Mouse (Mus musculus): Measurements from ENCODE around the gene Cyp2a5.
"Not testable (repeated sequence)": the region's sequence is repeated elsewhere in the genome, so short reads cannot be mapped to it uniquely, and the experiment has no call there.

The Cyp2a5 gene

GRCm38 (mm10) chr7:26835059-26835458, at the start of gene Cyp2a5:
Cyp2a5 (plus strand) TSS chr7:26835305.
- DNase-seq (ENCODE audit: low spot score) = not testable (repeated sequence)

DNA sequence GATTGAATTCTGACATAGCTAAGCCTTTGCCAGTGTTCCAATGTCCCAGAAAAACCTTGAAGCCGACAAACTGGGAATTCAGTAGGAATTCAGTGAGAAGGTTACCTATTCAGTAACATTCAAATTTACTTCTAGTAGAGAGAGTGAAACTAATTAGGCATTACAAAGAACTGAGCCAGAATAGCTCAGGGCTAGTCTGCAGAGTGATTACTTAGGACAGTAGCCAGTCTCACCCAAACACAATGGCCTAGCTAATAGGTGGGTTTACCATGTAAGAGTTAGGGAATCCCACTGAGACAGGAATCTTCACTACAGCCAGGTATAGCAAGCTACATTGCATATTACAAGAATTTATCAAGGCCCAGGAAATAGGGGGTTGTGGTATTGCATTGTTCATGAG, 49.1 kb upstream of the Cyp2a5 start:
- DNase-seq (ENCODE audit: low spot score) = not testable (repeated sequence)

GRCm38 (mm10) chr7:26789984-26790383, 45.1 kb upstream of the Cyp2a5 start:
- no peak for DNase-seq (ENCODE audit: low spot score)

DNA sequence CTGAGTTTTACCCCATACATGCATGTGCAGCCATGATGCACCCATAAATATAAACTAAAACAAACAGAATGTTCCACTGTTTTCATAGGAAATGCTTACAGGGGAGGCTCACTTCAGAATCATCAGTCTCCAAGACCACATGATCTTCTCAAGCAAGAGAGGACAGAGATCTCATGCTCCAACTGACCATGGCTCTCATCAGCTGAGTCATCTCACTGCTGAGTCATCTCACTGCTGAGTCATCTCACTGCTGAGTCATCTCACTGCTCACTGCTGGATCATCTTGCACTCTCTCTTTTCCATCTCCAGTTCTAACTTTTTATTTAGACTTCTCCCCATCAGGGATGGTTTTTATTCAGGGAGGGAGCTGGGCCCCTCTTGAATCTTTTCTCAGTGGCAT, 35.0 kb upstream of the Cyp2a5 start:
- DNase-seq (ENCODE audit: low spot score) = peak; percentile 2

DNA sequence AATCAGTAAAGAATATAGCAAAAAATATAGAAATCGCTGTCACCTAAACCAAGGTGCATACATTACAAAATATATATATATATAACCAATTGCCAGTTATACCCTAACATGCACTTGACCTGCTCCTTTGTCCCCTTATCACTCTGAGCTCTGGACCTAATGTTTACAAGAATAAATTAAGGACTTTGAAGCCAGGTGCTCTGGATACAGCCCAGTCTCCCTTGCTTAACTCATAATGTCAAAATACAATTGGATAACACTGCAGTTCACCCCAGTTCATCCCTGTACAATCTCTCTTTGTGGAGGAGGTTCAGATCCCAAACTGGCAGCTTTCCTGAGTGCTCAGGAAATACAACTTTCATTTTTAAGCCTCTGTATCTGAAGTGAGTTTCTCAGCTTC, 34.1 kb upstream of the Cyp2a5 start:
- no peak for DNase-seq (ENCODE audit: low spot score)

DNA sequence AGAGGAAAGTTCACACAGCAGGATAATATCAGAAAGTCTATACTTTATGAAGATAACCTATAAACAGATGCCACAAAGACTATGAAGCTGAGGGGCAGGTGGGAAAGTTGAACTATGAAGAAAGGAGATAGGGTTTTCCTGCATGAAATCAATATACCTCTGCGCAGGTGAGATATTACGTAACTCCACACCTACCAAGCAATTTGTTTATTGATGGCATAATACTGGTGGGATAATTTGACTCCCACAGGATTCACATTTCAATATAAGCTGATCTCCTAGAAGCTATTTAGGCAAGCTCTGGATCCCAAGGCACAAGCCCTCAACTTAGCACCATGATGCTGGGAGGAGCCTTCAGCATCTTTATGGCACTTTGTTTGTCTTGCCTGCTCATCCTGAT, 26.5 kb upstream of the Cyp2a5 start, which contains the start of gene Cyp2g1:
Cyp2g1 (plus strand) TSS at position 301 of the 400 bp plus-strand sequence.
- DNase-seq (ENCODE audit: low spot score) = no peak

- DNase-seq (ENCODE audit: low spot score) = not testable (repeated sequence)
Observed at GRCm38 (mm10) chr7:26831556-26832292, 3.4 kb upstream of the Cyp2a5 start.

GRCm38 (mm10) chr7:26832668-26833067, 2.4 kb upstream of the Cyp2a5 start:
- DNase-seq (ENCODE audit: low spot score) = not testable (repeated sequence)

DNA sequence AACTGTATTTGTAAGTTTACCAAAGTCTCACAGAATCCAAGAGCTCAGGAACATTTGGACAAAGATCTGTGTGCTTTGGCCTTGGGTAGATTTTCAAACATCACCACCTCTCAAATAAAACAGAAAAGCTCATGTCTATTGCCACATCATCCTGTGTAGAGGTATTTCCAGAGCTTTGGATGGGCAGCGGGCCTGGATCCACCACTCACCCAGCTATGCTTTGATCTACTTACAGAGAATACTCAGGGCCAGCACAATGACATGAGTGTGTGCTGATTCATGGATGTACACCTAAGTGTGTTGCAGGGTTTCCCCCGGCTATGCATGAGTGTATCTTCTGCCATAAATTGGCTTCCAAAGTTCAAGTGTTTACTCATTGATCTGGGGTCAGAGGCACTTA, 8.3 kb downstream of the Cyp2a5 start:
- not testable (repeated sequence) for DNase-seq (ENCODE audit: low spot score)

DNA sequence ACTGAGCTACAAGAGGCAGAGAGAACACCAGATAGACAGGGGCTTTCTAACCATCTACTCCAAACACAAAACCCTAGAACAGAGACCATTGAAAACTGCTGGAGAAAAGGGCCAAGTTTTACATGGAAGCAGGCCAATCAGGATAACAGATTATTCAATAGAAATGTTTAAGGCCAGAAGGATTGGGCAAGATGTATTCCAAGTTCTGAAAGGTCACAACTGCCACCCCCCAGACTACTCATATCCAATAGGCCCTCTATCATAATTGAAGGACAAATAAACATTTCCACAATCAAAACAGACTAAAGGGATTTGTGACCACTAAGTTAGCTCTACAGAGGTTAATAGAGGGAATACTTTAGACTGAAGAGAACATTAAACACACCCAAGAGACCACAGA, 15.0 kb downstream of the Cyp2a5 start:
- not testable (repeated sequence) for DNase-seq (ENCODE audit: low spot score)

GRCm38 (mm10) chr7:26878581-26878980, 43.5 kb downstream of the Cyp2a5 start:
- DNase-seq (ENCODE audit: low spot score) = not testable (repeated sequence)

- not testable (repeated sequence) for DNase-seq (ENCODE audit: low spot score)
Observed at GRCm38 (mm10) chr7:26880600-26880999, 45.5 kb downstream of the Cyp2a5 start.
